Mouse (Mus musculus): ENCODE results near the gene Poc1b.
"Not testable (repeated sequence)": the region's sequence is repeated elsewhere in the genome, so short reads cannot be mapped to it uniquely, and the experiment has no call there.

Poc1b gene

DNA sequence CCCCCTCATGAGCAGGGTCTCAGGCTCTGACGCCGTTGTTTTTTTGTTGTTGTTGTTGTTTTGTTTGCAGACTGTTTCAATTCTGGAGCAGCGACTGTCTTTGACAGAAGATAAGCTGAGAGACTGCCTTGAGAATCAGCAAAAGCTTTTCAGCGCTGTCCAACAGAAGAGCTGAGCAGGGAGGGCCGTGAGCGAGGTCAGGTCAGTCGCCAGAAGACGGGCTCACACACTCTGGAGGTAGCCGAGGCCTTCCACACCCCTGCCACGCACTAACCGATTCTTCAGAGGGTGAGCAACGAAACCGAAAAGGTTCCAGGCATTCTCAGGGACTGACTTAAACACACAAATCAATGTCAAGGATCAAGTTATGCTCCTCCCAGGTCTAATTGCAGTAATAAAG, 89.7 kb downstream of the Poc1b start:
- DNase-seq (ENCODE audit: extremely low spot score): no peak

DNA sequence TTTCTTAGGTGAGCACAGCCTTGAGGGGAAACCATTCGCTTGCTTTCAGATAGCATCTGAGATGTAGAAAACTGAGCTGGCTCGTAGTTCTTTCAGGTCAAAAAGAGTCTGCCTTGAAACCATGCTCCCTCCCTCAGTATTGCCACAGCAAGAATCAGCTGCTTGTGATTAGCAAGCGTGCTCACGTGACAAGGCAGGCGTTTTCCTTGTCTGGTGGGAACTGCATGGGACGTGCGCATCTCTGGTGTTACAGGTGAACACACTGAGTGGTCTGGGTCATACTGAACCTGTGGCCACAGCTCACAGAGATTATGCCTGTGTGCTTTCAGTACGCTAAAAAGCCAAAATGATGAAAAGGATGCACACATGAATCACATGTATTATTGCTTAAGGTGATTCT, 90.3 kb downstream of the Poc1b start:
- DNase-seq (ENCODE audit: extremely low spot score): no peak

DNA sequence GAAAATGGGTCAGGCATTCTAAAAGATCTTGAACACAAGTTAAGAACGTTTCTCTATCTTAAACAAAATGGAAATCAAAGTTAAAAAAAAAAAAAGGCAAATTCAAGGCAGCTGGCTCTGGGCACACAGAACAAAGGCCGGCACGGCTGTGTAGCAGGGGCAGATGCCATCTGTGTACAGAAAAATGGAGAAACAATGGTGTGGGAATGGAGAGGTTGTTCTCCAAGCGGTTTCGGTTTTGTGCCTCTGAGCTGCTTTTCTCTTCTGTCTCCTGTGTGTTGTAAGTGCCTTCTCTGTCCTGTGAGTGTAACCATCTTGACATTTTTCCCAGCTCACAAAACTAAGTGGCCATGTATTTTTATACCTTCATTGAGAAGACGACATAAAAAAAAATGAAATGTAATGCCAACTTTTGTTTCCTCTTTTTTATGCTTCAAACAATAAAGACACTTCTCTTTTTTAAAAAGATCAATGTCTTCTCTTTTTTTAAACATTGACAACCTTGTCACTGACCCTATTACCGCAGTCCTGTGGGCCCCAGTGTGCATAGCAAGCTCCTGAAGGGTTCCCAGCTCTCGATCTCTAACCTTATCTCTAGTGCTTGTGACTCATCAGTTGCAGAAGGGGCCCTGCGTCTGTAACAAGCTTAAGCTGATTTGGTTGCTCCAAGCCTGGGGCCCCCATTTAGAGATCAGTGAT, 90.9 kb downstream of the Poc1b start:
- no peak for DNase-seq (ENCODE audit: extremely low spot score)

DNA sequence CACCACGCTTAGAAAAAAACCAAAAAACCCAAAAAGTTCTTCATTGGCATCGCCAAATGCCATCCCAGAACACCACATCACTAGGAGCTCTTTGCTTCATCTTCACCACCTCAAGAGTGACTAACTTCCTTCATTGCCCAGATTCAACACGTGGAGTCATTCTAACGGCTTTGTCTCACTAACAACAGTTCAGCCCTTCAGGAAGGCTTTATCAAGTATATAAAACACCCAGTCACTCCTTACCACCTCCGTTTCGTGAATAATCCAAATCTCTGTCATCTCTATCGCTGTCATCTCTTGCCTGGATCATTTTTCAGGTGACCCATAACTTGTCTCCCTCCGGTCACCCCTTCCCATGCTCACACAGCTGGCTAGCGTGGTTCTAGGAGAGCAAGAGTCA, 92.1 kb downstream of the Poc1b start:
- no peak for DNase-seq (ENCODE audit: extremely low spot score)

DNA sequence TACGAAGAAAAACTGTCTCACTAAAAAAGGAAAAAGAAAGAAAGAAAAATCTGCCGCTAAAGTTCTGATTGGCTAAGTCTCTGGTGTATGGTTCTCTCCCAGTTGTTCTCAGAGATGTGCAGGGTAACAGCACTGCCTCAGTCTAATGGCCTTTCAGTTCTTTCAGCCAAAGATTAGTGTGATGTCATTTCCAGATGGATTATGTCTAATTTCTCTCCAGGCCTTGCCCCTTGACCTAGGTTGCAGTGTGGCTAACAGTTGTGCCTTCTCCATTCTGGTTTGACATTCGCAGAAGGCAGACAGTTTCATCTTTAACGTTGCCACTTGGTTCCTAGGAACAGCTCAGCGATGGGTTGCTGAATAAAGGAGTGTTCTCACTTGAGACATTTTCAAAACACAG, 94.1 kb downstream of the Poc1b start:
- no peak for DNase-seq (ENCODE audit: extremely low spot score)

DNA sequence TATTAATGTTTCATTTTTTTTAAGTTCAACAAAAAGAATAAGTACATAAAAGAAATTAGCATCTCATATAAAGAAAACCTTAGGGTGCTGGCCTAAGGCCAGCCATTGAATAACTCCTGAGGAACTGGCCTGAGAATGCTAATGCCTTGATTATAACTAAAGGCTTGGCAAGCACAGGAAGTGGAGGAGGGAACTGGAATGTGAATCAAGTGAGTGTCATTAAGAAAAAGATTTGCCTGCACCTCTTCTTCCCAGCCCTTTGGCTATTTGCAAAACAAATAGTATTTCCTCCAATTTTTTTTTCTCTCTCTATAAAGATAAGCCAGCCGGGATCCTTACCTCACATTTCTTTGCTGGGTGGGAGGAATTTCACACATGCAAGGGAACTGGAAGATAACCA, 95.0 kb downstream of the Poc1b start:
- DNase-seq (ENCODE audit: extremely low spot score): no peak

DNA sequence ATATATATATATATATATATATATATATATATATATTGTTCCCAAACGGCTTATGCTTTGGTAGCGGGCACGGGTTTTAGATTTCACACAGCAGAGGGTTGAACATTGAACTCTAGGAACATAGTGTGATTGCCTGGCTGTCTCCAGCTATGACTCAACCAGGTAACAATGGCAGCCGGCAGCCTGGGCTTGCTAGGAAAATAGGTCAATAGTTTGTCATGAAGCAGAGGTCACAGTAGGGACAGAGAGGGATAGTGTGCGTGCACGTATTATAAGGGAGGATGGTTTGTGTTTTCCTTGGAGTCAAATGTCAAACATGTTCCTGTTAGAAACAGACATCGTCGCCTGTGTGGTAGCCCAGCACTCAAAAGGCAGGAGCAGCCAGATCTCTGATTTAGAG, 95.5 kb downstream of the Poc1b start:
- DNase-seq (ENCODE audit: extremely low spot score): peak; percentile 37

DNA sequence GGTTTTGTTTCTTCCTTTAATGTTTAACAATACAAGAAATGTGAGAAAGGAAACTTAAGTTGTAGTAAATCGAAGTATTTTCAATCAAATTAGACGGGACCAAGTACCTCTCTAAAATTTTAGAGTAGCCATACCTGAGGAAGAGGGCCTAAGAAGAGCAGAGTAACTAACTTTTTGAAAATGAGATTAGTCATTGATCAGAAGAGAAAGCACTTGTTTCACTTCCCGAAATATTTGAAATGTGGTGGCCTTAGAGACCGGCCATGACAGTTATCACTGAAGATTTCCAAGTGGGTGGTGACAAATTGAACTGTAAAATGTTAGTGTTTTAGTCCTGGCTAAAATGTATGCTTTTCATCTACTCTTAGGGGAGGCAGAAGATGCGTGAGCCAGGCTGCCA, 96.3 kb downstream of the Poc1b start:
- no peak for DNase-seq (ENCODE audit: extremely low spot score)

DNA sequence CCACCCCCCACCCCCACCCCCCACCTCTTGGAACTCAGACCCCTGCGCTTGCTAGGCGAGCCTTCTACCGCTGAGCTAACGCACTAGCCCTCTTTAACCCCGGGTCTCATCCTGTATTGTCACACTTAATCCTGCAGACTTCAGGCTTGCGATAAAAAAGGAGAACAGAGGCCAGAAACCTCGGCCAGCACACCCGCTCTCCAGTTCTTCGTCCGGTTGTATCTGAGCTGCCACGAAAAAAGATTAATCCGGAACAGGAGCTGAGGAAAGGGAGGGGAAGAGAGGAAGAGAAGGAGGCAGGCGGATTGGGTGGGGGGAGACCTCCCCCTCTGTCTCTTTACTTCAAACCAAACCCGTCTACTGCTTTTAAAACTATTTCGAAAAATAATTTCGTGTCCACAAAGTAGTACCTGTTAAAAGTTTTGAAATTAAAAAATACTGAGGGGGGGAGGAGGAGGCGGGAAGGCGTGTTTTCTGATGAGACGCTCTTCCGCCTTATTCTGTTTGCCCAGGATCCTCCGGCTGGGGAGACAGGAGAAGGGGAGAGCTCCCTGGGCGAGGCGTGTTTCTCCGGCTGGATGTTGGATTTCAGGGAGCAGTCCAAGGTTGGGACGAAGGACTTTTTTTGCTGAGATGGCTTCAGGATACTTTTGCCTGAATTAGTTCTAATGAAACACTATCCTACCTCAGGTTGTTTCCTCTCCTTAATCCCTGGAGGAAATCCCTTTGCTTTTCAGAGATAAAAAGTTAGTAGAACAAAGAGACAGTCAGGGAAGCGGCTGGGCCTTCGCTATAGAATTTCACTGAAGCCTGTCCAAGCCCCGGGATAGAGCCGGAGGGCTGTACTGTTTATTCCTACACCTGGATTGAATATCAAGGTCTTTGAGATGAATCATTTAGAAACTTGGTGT, 97.0 kb downstream of the Poc1b start:
- DNase-seq (ENCODE audit: extremely low spot score): peak; percentile 71

DNA sequence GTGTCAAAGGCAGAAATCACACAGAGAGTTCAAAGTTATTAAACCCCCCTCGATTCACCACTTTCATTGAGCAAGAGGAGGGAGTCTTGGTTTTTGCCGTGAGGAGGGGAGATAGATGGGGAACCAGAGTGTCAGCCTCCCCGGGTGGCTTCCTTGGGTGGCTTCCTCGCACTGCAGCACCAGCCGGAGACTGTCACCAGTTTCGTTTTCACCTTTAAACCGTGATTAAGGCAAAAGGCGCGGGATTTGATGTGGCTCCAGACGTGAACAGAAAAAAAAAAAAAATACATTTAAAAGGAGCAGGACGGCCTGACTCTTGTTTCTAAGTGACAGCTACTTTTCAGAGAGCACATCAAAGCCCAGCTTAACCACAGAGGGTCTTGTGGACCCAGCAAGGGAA, 97.7 kb downstream of the Poc1b start:
- no peak for DNase-seq (ENCODE audit: extremely low spot score)

DNA sequence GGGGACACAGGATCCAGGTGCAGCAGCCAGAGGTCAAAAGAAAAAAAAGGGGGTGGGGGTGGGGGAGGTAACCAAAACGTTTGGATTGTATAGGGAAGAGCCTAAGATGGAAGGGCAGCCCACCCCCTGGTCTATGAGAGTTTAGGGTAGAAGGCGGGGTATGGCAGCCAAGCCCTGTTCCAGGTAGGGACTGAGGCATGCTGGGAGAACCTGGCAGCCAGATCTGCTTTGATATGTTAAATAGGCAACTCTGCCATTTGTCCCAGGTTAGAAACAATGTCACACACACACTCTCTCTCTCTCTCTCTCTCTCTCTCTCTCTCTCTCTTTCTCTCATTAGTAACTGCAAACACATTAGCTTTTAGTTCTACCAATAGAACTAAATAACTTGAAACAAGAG, 100.3 kb downstream of the Poc1b start:
- no peak for DNase-seq (ENCODE audit: extremely low spot score)

DNA sequence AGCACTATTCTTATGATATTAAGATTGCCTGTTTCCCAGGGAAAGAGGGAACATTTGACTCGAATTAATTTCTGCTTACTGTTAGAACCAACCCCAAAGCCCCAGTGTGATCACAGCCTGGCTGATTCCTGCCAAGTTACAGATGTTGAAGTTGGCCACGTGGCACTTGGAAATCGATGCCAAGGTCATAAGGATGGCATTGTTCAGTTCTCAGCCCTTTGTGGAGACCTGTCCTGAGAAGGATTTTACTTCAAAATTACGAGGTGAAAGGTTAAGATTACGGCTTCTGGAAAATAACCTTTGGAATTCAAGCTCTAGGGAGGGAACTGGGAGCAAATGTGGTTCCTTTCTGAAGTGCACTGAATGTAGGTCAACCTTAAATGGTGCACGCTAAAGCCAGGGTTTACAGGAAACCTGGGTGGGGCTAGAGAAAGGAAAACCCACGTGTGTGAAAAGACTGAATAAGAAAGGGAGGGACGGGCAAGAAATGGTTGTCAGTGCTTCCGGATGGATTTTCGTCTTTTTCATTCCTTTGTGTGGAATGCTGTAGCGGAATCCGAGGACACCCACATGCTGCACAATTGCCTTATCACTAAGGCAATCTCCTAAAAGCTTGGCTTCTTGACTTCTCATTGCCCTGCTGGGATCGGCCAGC, 102.4 kb downstream of the Poc1b start:
- no peak for DNase-seq (ENCODE audit: extremely low spot score)

DNA sequence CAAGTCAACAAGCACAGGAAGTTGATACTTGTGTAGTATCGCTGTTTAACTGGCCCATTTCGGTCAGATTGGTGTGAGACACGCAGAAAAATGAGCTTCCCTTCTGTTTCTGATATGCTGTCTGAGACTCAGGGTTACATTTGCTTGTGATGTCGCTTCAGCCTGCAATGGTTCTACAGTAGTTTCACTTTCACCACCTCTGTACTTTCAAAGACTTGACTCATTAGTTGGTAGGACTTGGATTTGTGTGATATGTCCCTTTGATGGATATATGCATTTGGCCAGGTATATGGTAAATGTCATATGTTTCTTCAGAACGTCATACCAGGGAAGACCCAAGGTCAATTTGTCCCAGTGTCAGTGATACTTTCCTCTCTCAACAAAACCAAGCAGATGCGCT, 104.2 kb downstream of the Poc1b start:
- DNase-seq (ENCODE audit: extremely low spot score): no peak

DNA sequence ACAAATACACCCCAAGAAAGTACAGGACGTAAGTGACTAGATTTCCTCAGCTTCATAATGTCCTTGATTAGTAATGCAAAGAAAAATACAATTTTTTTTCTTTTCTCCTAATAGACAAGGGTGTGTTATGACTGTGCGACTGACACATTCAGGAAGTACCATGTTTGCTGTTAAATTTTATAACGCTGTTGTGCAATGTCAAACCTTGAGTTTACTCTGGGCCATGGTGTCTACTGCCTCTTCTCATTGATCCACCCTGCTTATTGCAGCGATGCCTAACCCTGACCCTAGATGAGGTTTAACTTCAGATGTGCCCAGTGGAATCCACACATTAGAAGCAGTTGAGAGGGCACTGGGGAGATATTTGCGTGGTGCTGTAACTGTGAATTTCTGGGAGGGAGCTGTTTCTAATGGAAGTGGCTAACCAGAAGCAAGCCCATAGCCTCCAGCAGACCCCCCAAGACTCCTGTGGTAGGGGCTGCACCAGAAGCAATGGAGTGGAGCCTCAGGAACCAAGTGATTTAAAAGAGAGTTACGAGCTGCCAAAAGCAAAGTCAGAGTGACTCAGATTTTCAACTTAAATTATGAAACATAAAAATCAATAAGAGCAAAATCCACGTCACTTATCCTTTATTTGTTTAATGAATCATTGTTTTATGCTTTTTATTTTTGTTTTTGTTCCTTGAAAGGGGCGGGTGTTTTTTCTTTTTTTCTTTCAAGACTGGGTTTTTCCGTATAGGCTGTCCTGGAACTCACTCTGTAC, 104.8 kb downstream of the Poc1b start:
- DNase-seq (ENCODE audit: extremely low spot score): no peak

DNA sequence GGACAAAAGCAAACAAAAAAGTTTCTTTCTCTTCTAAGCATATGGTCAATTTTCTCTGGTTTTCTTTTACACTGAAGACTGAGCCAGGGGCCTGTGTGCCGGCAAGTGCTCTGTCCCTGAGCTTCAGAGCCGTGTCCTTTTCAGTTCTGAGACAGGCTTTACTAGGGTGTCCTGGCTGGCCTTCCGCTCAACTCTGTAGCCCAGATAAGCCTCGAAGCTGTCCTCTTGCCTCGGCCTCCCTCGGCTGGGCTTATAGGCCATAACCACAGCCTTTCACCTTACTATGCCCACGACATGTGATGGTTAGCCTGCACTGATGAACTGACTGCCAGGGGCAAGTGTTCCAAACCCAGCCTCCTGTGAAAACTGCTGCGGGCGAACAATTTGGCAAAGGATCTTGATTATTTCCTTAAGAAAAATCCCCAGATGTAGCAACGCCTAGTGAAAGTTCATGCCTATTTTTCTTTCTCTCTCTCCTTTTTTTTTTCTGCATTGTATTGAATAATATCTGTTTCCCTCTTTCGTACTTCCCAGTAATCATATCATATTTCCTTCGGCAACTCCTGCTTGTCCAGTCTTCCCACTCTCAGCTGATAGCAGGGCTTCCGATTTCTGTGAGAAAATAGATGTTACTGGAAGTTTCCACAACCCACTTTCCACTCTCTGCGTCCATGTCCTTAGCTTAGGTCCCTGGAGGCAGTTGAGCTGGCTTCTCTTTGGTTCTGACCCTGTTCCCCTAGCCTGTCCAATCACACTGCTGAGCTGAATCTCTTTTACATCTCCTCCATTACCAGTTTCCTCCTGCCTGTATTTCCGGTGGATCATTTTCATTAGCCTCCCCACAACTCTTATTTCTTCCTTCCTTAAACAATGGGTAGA, 107.8 kb downstream of the Poc1b start:
- no peak for DNase-seq (ENCODE audit: extremely low spot score)

DNA sequence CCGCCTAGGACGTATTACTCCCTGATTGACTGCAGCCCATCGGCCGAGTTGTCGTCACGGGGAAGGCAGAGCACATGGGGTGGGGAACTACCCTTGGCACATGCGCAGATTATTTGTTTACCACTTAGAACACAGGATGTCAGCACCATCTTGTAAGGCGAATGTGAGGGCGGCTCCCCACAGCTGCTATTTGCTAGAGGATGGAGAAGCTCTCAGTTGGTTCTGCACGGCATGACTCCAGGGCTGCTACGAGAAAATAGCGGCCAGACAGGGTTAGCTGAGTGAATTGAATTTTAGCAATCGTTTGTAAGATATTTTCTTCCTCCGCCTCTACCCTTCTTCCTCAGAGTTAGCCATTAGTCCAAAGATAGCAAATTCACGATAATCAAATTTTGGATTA, 109.7 kb downstream of the Poc1b start:
- DNase-seq (ENCODE audit: extremely low spot score): not testable (repeated sequence)

DNA sequence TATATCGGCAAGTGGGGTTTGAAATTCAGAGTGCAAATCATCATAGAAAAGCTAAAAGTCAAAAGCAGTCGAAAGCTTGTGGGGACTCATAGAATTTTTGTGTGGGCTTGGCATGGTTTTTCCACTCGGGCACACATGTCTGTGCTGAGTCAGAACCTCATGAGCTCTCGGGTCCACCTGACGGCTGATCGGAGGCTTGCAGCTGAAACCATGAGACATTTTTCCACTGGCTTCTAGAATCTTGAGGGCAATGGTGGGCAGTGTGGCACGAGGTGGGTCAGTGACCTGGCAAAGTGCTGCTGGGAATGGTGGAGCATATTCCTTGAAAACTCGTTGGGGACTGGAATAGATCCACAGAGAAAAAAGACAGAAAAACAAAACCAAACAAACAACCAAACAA, 114.7 kb downstream of the Poc1b start:
- no peak for DNase-seq (ENCODE audit: extremely low spot score)

DNA sequence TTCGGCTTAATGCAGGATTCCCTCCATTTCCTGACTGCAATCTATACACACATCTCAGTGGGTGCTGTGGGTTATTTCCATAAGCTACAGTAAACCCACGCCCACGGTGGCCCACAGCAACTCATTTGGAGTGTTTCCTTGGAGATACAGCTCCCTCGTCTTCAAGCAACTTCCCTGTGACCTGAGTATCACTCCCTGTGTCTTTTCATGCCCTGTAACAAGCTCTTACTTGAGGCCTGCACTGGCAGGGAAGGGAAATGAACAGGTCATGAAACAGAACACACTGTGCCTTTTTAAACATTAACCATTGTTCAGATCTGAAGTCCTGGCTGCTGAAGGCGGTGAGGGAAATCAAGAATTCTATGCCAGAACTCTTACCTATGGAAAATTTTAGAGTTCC, 115.9 kb downstream of the Poc1b start:
- no peak for DNase-seq (ENCODE audit: extremely low spot score)

DNA sequence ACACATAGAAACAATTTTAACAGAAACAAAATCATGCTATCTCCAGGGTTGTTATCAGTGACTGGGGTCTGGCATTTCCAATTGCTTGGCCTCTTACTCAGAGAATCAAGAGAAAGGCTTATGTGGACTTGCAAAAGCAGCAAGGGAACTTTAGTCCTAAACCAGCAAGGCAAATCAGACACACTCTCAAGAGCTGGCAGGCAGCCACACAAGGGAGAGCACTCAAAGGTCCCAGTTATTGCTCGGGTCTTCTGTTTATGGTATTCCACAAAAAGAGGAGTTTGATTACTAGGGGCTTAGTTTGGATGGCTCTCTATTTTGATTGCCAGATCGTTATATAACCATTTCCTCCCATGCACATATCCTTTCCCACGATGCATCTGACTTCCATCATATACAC, 117.4 kb downstream of the Poc1b start:
- DNase-seq (ENCODE audit: extremely low spot score): no peak

DNA sequence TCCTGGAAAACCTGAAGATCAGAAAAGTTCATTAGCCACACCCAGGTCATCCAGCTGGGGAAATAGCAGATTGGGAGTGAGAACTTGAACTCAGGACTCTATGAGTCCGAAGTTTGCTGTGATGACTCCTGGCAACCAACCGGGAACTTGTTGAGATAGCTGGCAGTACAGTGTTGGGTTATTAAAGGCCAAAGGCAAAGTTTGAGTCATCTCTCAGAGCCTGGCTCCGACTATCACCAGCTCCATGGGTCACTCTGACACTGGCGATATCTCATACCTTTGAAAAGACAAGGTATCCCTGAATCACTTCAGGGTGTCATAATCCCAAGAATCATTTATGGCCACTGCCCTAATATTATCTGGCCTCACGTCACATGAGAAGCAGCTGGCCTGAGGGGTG, 119.9 kb downstream of the Poc1b start:
- no peak for DNase-seq (ENCODE audit: extremely low spot score)

All from embryo, embryonic 9.5 days (tissue).